Mouse (Mus musculus) forelimb bud, embryonic 11.5 days (tissue): ENCODE results near the gene Ctsw.

Experiments
- DNase-seq: peaks from one replicate; pipeline ENCODE4 v3.0.0-alpha.2; 2012; ENCODE audit warnings: low read depth, low spot score

The Ctsw gene

GRCm38 (mm10) chr19:5488878-5489571 lies 20.7 kb upstream of the Ctsw start:
- peak; percentile 97 for DNase-seq

- peak; percentile 92 for DNase-seq
Measured at GRCm38 (mm10) chr19:5487768-5488550, 19.7 kb upstream of the Ctsw start, which contains the start of gene Mus81. Gene Mus81 (minus strand): TSS chr19:5488402.

GRCm38 (mm10) chr19:5486771-5487170 lies 18.5 kb upstream of the Ctsw start:
- DNase-seq: no peak

- DNase-seq: no peak
Measured at GRCm38 (mm10) chr19:5486286-5486685, 18.0 kb upstream of the Ctsw start.

GRCm38 (mm10) chr19:5485821-5486220 lies 17.5 kb upstream of the Ctsw start:
- no peak for DNase-seq

GRCm38 (mm10) chr19:5485371-5485770 lies 17.1 kb upstream of the Ctsw start:
- no peak for DNase-seq

GRCm38 (mm10) chr19:5484496-5484895 lies 16.2 kb upstream of the Ctsw start:
- DNase-seq: no peak

- no peak for DNase-seq
Measured at GRCm38 (mm10) chr19:5483386-5484359, 15.4 kb upstream of the Ctsw start.

- no peak for DNase-seq
Measured at GRCm38 (mm10) chr19:5481398-5481797, 13.1 kb upstream of the Ctsw start.

GRCm38 (mm10) chr19:5480016-5480415 lies 11.7 kb upstream of the Ctsw start:
- no peak for DNase-seq

GRCm38 (mm10) chr19:5477668-5478300 lies 9.5 kb upstream of the Ctsw start:
- DNase-seq: no peak

GRCm38 (mm10) chr19:5477004-5477667 lies 8.8 kb upstream of the Ctsw start:
- DNase-seq: no peak

GRCm38 (mm10) chr19:5475069-5475714 lies 6.9 kb upstream of the Ctsw start:
- DNase-seq: no peak

- DNase-seq: no peak
Measured at GRCm38 (mm10) chr19:5474281-5475068, 6.2 kb upstream of the Ctsw start.

- DNase-seq: peak; percentile 65
Measured at GRCm38 (mm10) chr19:5473720-5474119, 5.4 kb upstream of the Ctsw start, which contains the start of gene Efemp2. Gene Efemp2 (plus strand): TSS chr19:5473954.

GRCm38 (mm10) chr19:5472857-5473256 lies 4.5 kb upstream of the Ctsw start:
- no peak for DNase-seq

- no peak for DNase-seq
Measured at GRCm38 (mm10) chr19:5471846-5472245, 3.5 kb upstream of the Ctsw start.

GRCm38 (mm10) chr19:5466916-5467500 lies 1.3 kb downstream of the Ctsw start:
- no peak for DNase-seq

- DNase-seq: no peak
Measured at GRCm38 (mm10) chr19:5465037-5465436, 3.3 kb downstream of the Ctsw start.
